Mouse (Mus musculus) G1E-ER4 (cell line): ENCODE data around the gene Mfsd1. TPM values are rescaled to one million over a fixed set of nuclear protein-coding genes. Genes with fewer than 3 reads are reported as not detected.

Source experiments
- GATA1 ChIP-seq: IDR thresholded peaks from one replicate; pipeline ENCODE4 v1.8.0; 2012; ENCODE audit warnings: low read length, inconsistent platforms
- polyA plus RNA-seq: library from polyadenylated mRNA; stranded (reverse); fragments of >175 nt; gene quantifications from 2 replicates; pipeline ENCODE4 v1.2.3, GENCODE M21; 2012

The Mfsd1 gene
- 20.6 and 34.0 TPM in 2 replicates for polyA plus RNA-seq

DNA sequence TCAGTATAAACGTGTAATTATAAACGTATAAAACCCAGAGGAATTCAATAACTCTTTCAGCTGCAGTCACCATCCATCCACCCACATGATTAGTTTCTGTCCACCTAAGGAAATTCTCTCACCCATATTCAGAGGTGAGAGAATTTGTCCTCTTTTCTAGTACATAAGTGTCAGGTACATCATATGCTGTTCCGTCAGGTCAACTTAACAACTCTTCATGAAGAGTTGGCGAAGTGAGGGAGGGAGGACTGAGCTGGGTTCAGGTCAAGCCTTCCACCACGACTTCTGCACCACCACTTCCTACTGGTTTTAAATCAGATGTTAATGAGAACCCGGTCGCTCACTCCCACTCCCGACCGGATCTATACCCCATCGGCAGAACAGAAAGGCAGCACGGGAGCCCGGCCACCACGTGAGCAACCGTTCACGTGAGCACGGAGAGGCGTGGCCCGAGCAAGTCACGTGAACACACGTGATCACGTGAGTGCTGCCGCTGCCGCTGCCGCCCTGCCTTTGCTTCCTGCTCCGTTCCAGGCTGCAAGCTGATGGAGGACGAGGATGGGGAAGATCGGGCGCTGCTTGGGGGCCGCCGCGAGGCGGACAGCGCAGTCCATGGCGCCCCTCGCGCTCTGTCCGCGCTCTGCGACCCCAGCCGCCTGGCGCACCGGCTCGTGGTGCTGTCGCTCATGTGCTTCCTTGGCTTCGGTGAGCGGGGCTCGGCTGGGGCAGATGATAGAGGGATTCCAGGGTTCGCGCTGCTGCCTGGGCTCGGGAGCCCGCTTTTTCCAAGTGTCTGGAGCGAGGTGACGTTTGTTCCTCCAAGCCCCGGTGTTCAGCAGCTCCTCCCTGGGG lies at the start of gene Mfsd1:
Gene Mfsd1 (plus strand): TSS at position 469 of the 852 bp plus-strand sequence.
- TF ChIP-seq GATA1: no peak

DNA sequence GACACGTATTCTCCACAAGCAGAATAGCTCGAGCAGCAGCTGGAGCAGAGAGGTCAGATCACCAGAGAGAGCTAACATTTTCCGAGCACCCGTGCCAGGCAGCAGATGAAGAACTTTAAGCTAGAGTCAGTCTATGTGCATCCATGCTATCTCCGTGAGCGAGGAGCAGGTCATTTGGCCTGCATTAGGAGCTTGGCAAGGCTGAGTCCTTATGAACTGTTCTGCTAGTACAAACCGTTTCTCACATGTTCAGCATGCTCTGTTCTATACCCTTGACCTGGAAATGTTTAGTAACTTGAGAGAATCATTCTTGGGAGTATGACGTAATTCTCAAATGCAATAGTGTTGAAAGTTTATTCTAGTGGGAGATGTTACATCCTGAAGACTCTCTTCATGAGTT lies 38.9 kb upstream of the Mfsd1 start:
- no peak for TF ChIP-seq GATA1

DNA sequence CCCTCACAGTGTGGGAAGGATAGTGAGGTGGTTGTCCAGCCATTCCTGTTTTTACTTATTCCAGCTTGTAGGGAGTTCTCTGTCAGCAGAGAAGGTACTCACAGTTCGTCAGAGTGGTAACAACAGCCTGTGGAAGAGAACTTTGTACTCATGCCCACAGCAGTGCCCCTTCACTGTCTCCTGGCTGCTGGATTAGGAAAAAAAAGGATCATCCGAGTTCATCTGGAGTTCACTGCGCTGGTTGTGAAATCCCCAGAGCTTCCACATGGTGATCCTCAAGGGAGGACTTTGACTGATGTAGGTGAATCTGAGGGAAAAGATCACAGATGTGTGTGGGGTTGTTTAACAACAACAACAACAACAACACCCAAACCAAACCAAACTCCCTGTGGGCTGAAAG lies 31.3 kb upstream of the Mfsd1 start:
- TF ChIP-seq GATA1: no peak

DNA sequence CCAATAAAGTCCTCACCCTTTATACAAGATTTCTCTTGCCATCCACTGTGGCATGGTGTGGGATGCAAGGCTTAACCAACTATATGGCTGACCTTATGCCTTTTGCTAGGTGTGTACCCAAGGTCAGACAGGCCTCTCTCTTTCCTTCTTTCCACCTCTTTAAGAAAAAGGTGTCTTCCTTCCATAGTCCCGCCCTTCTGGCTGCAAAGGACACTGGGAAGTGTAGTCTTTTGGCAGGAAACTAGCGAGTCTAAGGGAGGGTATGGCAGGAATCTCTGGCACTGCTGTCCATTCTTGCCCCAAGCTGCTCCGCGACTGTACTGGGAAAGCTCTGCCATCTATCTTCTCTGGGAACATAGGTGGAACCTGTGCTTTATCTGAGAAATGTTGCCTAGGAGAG lies 29.3 kb upstream of the Mfsd1 start:
- TF ChIP-seq GATA1: no peak

DNA sequence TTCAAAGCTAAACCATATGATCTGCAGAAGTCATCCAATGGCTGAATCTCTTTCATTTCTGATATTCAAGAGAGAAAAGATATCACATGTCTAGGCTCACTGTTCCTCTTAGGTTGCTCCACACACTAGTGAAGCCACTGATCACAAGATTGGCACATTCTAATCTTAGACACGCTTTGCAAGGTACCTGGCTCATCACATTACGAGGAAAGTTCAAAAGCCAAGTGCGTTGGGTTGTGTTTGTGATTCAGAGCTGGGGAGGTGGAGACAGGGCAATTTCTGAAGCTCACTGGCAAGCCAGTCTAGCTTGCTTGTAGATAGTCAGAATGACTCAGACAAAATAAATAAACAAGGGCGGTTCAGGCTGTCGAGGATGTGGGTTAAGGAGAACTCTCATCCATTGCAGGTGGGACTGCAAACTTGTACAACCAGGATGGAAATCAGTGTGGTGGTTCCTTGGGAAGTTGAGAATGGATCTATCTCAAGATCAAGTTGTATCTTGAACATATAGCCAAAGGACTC lies 28.6 kb upstream of the Mfsd1 start:
- no peak for TF ChIP-seq GATA1

DNA sequence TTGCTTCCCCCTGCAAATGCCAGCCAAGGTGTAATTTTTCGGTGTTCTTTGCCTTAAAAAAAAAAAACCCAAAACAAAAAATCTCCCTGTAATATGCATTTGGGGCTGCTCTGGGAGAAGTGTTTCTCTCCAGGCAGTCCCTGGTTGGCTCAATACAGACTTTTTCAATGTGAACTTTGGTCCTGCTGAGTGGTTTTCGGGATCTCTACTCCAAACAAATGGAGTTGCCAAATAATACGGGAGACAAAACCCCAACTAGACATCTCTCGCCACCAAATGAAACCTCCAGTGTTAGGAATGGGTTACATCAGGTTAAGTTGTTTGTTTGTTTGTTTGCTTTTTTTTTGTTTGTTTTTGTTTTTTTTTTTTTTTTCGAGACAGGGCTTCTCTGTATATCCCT lies 27.3 kb upstream of the Mfsd1 start:
- no peak for TF ChIP-seq GATA1

DNA sequence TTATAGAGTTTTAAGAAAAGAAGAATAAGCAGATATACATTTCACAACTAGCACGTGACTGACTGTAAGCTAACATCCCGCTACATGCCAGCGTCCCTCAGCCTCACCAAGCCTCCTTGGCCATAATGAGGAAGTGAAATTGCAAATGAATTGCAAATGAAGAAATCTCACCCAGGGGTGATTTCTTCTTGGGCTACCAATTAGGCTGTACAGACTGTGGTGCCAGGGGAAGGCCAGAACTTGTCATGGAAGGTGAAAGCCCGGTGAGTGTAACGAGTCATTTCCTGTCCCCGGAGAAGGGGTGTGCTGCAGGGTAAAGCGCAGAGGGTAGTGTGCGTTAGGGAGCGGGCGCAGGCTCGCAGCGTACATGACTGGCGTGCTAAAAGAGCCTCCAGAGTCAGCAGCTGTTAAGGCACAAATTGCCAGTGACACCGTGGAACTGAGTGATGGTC lies 25.3 kb upstream of the Mfsd1 start:
- no peak for TF ChIP-seq GATA1

DNA sequence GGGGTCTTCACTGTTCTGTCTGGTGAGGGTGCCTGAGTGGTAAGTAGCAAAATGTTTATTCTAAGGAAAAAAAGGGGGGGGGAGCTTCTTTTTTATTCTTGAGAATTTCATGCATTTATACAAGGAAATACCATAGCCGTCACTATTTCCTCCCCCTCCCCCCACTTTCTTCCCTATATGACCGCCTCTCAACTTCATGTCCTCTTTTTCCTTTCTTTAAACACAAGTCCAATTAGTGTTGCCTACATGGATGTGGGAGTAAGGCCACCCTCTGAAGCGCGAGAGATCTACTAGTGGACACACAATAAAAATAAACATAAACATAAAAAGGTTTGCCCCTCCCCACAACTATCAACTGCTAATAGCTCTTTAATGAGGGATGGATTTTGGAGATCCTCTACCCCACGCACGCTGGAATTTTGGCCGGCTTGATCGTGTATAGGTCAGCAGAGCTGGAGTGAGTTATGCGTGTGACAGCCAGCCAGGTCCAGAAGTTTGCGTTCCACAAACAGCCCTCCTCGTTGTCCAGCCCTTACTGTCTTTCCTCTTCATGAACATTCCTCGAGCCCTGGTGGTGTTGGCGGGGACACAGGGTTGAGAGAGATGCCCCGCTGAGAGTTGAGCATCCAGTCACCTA lies 24.7 kb upstream of the Mfsd1 start:
- no peak for TF ChIP-seq GATA1

DNA sequence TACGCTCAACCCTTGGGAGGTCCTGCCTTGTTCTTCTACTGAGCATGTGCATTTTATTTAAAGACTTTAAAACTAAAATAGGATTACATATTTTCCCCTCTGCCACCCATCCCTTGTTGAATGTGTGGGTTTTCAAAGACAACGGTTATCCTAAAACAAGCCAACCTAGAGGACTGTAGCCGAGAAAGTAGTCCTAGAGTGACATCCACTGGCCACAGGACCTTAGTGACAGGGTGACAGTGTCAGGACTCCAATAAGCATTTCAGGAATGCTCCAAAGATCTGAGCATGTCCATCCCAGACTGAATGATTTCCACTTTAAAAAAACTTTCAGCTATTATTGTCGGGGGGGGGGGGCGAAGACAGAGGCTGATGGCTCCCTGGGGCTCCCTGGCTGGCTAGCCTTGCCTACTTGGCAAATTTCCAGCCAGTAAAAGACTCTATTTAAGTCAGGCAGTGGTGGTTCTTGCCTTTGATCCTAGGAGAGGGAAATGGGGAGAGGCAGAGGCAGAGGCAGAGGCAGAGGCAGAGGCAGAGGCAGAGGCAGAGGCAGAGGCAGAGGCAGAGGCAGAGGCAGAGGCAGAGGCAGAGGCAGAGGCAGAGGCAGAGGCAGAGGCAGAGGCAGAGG lies 17.7 kb upstream of the Mfsd1 start:
- no peak for TF ChIP-seq GATA1

DNA sequence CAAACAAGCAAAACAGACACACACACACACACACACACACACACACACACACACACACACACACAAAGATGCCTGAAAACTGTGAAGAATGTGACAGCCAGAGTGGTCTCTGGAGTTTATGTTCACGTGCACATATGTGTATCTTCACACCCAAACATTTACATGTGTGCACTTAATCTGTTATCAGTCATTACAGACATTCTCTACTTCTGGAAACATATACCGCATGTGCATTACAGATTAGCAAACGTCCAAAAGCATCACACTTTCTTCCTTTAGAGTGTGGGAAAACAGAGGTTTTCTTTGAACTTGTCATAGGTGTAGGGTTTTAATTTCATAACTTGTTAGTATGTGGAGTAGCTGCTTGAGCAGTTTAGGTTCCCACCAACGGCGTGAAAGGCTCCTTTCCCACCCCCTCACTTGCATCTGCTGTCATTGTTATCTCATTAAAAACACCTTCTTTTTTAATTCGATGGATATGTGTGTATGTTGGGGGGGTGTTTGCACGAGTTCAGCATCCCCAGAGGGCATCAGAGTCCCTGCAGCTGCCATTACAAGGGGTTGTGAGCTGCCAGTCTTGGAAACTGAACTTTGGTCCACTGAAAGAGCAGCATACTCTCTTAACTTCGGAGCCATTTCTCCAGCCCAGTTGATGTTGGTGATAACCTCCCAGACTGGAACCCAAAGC lies 16.9 kb upstream of the Mfsd1 start:
- TF ChIP-seq GATA1: no peak

DNA sequence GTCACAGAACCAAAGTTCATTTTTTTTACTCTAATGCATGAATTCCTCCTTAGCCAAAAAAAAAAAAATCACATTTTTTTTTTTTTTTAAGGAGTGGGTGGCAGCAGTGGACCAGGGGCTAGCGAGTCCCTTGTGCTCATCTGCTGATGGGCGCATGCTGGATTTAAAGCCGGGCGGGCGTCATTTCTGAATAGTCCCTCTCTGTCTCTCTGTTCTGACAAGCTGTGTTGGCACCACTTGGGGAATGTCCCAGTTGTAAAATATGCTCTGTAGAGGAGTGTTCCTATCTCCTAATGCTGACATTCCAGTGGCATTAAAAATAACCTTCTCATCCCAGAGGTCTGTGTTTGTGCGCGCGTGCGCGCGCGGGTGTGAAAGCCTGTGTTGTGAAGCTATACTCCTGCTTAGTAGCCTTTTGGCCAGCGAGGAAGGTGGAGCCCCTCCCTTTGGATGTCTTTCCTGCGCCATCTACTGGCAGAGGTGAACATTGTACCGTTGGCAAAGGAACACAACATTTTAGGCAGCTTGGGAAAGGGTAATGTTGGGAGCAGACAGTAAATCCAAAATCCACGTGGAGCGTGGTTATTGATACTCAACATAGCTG lies 14.4 kb upstream of the Mfsd1 start:
- TF ChIP-seq GATA1: no peak

DNA sequence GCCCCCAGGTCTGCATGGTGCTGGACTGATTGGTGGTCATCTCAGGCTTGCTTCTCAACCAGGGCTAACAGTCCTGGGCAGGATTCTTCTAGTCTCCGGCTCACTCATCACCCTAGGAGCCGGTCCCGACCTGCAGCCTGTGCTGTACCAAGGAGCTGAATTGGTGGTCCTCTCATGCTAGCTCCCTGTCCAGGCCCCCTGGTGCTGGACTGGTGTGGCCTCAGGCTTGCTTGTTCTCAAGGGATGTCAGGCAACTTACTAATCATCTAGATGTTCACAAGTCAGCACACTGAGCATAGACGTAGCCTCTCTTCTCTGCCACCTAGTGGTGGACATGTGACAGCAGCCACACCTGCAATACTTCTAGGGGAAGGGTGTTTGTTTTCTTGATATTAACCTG lies 9.6 kb upstream of the Mfsd1 start:
- no peak for TF ChIP-seq GATA1

DNA sequence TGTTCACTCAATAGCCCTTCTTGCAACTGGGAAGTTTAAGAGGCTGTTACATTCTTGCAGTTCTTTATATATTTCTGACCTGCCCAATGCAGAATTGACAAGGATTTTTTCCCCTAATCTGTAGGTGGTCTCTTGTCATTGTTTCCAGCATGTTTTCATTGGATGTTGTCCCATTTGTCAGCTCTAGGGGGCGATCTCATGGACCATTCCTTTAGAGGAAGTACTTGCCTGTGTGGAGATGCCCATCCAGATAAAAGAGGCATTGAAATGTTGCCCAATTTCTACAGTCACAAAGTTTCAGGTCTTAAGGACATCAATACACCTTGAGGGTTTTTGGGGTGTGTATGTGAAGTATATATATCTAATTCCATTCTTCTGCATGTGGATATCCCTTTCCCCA lies 9.0 kb upstream of the Mfsd1 start:
- TF ChIP-seq GATA1: no peak

DNA sequence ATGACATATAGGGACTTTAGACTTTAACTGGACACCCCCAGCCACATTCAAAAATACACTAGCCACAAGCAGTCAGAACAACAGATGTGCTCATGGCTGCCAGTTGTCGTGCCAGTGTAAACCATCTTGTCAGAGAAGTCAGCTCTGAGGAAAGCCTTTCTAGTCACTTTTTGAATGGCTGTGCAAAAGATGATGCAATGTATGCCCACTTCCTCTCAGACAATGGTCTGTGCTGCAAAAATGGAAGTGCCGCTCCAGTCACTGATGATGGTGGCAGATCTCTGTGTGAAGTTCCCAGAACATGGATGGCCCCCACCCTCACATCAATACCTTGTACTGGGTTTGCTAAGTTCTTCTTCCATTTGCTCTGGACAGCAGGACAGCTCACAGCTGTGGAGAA lies 6.3 kb upstream of the Mfsd1 start:
- TF ChIP-seq GATA1: no peak

DNA sequence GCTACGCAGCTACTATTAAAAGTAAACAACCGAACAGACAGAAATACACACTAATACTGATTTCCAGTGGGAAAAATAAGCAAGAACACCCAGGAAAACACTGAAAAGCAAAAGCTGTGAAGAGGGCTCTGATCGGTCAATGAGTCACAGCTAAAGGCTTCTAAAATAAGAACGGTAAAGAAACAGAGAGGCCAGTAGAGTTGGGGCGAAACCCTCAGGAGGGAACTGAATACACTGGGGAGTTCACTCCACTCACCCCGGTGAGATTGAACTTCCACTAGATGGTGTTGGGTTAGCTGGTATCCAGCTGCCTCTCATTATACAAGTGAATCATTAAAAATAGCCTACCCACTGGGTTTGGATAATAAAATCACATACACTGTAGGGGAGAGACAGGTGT lies 5.8 kb upstream of the Mfsd1 start:
- TF ChIP-seq GATA1: no peak

DNA sequence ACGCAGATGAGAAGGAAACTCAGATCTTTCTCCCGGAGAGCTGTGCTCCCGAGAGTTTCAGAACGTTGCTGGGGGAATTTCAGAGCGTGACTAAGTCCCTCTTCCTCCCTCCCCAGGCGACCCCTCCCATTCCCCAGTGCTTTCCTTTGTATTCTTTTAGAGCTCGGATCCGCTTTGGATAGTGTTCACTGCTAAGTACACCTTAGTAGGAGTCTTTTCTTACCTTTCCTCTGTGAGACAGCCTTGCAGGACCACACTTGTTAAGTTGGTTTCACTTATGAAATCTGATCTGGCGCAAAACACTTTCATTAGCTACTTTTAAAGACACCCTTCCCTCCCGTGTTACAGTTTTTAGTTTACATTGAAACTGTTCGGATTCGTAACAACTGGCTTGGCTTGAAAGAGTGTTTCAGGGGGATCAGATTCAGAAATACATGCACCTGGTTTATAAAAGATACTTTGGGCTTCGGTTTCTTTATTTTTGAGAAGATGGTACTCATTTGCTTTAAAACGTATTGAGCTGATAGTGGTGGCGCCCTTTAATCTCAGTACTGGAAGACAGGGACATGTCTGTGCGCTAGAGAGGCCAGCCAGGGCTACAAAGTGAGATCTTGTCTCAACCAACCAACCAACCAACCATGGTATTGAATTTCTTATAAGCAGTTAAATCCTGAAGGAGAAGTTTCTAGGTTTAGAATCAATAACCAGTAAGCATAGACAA lies 744 bp downstream of the Mfsd1 start:
- TF ChIP-seq GATA1: no peak
